Mouse (Mus musculus) MEL (cell line): Measurements from ENCODE around the gene Xirp2.

Source experiments
- CTCF ChIP-seq, 3 experiments: IDR thresholded peaks in 2 of 3; conservative IDR thresholded peaks in 1 of 3; 2 replicates each; pipeline ENCODE4 v1.5.1; 2011 to 2012; ENCODE audit warnings: low read length in 3 of 3, low read depth in 2 of 3, mild to moderate bottlenecking in 2 of 3, improper control_type of control experiment in 1 of 3, inconsistent platforms in 1 of 3, mixed read lengths in 1 of 3, moderate library complexity in 1 of 3; ENCODE audit not compliant: control insufficient read depth in 1 of 3, insufficient read depth in 1 of 3, poor library complexity in 1 of 3, severe bottlenecking in 1 of 3
- E2F4 ChIP-seq: IDR thresholded peaks from 2 replicates; pipeline ENCODE4 v1.6.1; 2011; ENCODE audit warnings: low read depth, low read length, improper control_type of control experiment, borderline replicate concordance
- MAFK ChIP-seq: IDR thresholded peaks from 2 replicates; pipeline ENCODE4 v1.6.1; 2011; ENCODE audit warnings: low read depth, mild to moderate bottlenecking, low read length, improper control_type of control experiment, borderline replicate concordance
- POLR2A ChIP-seq, 2 experiments: IDR thresholded peaks; 2 replicates each; pipeline ENCODE4 v1.6.1; 2011 to 2012; ENCODE audit warnings: low read length in 2 of 2, mild to moderate bottlenecking in 2 of 2, control low read depth in 1 of 2, improper control_type of control experiment in 1 of 2, low read depth in 1 of 2, moderate library complexity in 1 of 2; ENCODE audit not compliant: control insufficient read depth in 1 of 2, insufficient read depth in 1 of 2, poor library complexity in 1 of 2
- POLR2AphosphoS2 ChIP-seq: IDR thresholded peaks from 2 replicates; pipeline ENCODE4 v1.6.1; 2011; ENCODE audit warnings: low read length, improper control_type of control experiment
- SIN3A ChIP-seq: IDR thresholded peaks from 2 replicates; pipeline ENCODE4 v1.6.1; 2012; ENCODE audit warnings: low read length, improper control_type of control experiment, inconsistent platforms
- USF2 ChIP-seq, 2 experiments: IDR thresholded peaks; 2 replicates each; pipeline ENCODE4 v1.6.1; 2011 to 2012; ENCODE audit warnings: improper control_type of control experiment in 2 of 2, low read length in 2 of 2, borderline replicate concordance in 1 of 2, inconsistent platforms in 1 of 2, low read depth in 1 of 2, mild to moderate bottlenecking in 1 of 2; ENCODE audit not compliant: insufficient read depth in 1 of 2

DNA sequence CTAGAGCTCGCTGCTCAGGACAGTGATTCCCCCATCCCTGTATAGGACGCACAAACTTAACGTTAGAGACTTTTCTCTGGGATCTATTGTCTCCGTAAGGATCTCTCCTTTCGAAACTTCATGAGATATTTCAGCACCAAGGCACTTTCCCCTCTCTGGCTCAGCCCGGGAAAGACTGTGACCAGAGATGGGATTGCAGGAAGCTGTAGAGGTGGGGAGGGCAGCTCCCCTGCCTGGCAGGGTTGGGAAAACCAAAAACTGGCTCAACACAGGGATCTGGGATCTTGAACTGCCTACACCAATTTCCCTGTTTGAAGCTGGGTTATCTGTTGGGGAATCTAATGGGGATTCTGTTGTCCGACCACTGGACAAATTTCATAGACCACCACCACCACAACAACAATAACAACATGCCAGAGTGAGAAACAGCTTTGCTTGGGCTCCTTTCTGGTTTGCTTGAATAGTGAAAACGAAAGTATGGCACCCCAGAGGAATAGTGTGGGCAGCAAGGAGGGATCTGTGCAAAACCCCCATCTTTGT is 121.4 kb downstream of the Xirp2 start:
- no peak for TF ChIP-seq POLR2A (IDR thresholded peaks at IDR 0.05; ENCODE audit: control insufficient read depth in 1 of 2, insufficient read depth in 1 of 2, low read depth in 1 of 2, low read length in 2 of 2, poor library complexity in 1 of 2)
- TF ChIP-seq CTCF (IDR thresholded peaks at IDR 0.05 in 2 of 3, conservative IDR thresholded peaks at IDR 0.05 in 1 of 3; ENCODE audit: control insufficient read depth in 1 of 3, insufficient read depth in 1 of 3, low read depth in 2 of 3, low read length in 3 of 3, poor library complexity in 1 of 3, severe bottlenecking in 1 of 3), result no peak
- no peak for TF ChIP-seq MAFK
- TF ChIP-seq USF2 (IDR thresholded peaks at IDR 0.05; ENCODE audit: borderline replicate concordance in 1 of 2, insufficient read depth in 1 of 2, low read depth in 1 of 2, low read length in 2 of 2), result no peak
- TF ChIP-seq POLR2AphosphoS2, result no peak
- no peak for TF ChIP-seq E2F4
- no peak for TF ChIP-seq SIN3A
